Mouse (Mus musculus) E14TG2a.4 (cell line): ENCODE results near the gene Rph3a.

Experiments used
- CTCF ChIP-seq: conservative IDR thresholded peaks from 2 replicates; pipeline ENCODE4 v1.5.1; 2014; ENCODE audit warnings: low read length
- NANOG ChIP-seq: IDR thresholded peaks from 2 replicates; pipeline ENCODE4 v1.6.1; 2014; ENCODE audit warnings: borderline replicate concordance, low read length, mixed read lengths
- POU5F1 ChIP-seq: IDR thresholded peaks from 2 replicates; pipeline ENCODE4 v1.6.1; 2014; ENCODE audit warnings: low read length, borderline replicate concordance

DNA sequence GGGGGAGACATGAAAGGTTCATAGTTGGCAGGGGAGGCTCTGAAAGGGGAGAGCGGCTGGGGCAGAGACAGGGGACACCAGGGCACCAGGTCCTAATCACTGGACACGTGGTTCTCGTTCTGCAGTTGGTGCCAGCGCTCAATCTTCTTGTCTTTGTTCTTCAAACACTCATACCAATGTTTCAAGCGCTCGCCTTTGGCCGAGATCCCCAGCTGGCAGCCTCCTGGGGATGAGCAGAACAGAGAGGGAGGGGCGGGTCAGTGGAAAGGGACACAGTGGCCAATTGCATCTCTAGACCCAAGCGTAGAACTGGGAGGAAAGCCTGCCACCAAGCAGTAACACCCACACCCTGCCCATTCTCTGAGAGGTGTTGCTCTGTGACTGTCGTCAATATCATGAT is 67.8 kb downstream of the Rph3a start:
- no peak for TF ChIP-seq CTCF
- no peak for TF ChIP-seq POU5F1
- no peak for TF ChIP-seq NANOG
